Mouse (Mus musculus) bone marrow macrophage, adult 2 months (primary cell): Measurements from ENCODE around the gene Gm20388.

Experiments used
- CTCF ChIP-seq: IDR thresholded peaks from 2 replicates; pipeline ENCODE4 v1.5.1; 2012; ENCODE audit warnings: low read depth, mild to moderate bottlenecking, low read length, moderate library complexity
- POLR2A ChIP-seq: IDR thresholded peaks from 2 replicates; pipeline ENCODE4 v1.6.1; 2012; ENCODE audit warnings: mild to moderate bottlenecking, low read depth, low read length, borderline replicate concordance

- TF ChIP-seq CTCF (peak; percentile 76), POLR2A (no peak)
Measured at GRCm38 (mm10) chr8:122139784-122140183, 2229.1 kb downstream of the Gm20388 start.
